Mouse (Mus musculus) ES-Bruce4 (cell line): Measurements from ENCODE around the gene Napb. TPM values are rescaled to one million over a fixed set of nuclear protein-coding genes. Genes with fewer than 3 reads are reported as not detected.
A peak's percentile ranks its signal among the peaks of the same experiment; 100 is the strongest.

ENCODE experiments used
- H3K27ac ChIP-seq: 2 replicates; pipeline ENCODE4 v1.5.1; 2012; ENCODE audit warnings: low read length, inconsistent platforms; ENCODE audit not compliant: insufficient read depth
- H3K27me3 ChIP-seq: 2 replicates; pipeline ENCODE4 v1.6.1; 2012; ENCODE audit warnings: mild to moderate bottlenecking, low read length, inconsistent platforms; ENCODE audit not compliant: control insufficient read depth, poor library complexity, insufficient read depth, severe bottlenecking
- H3K36me3 ChIP-seq: 2 replicates; pipeline ENCODE4 v1.6.1; 2012; ENCODE audit warnings: inconsistent platforms, mild to moderate bottlenecking, low read length, moderate library complexity; ENCODE audit not compliant: control insufficient read depth, poor library complexity, insufficient read depth, severe bottlenecking
- H3K4me1 ChIP-seq: one replicate; pipeline ENCODE4 v1.8.1; 2011; ENCODE audit warnings: low read length; ENCODE audit not compliant: control insufficient read depth, insufficient read depth
- H3K4me3 ChIP-seq: 2 replicates; pipeline ENCODE4 v1.5.1; 2011; ENCODE audit warnings: low read depth, mild to moderate bottlenecking, low read length
- H3K9ac ChIP-seq: 2 replicates; pipeline ENCODE4 v1.6.1; 2012; ENCODE audit warnings: low read depth, mild to moderate bottlenecking, inconsistent platforms; ENCODE audit not compliant: poor library complexity, severe bottlenecking
- H3K9me3 ChIP-seq: replicated peaks from 2 replicates; pipeline ENCODE4 v1.6.1; 2012; ENCODE audit warnings: mild to moderate bottlenecking, low read length, inconsistent platforms; ENCODE audit not compliant: control insufficient read depth, poor library complexity, insufficient read depth, severe bottlenecking
- CTCF ChIP-seq: IDR thresholded peaks from one replicate; pipeline ENCODE4 v1.8.1; 2011; ENCODE audit warnings: low read depth, low read length
- EP300 ChIP-seq: IDR thresholded peaks from 2 replicates; pipeline ENCODE4 v1.6.1; 2011; ENCODE audit warnings: low read depth, low read length; ENCODE audit not compliant: insufficient read depth
- POLR2A ChIP-seq: IDR thresholded peaks from one replicate; pipeline ENCODE4 v1.8.1; 2011; ENCODE audit warnings: low read length; ENCODE audit not compliant: insufficient read depth
- polyA plus RNA-seq: library from polyadenylated mRNA; stranded (reverse); fragments of >200 nt; gene quantifications from 2 replicates; pipeline ENCODE4 v1.2.4, GENCODE M21; 2011; ENCODE audit warnings: low read depth; ENCODE audit not compliant: missing spikeins, insufficient read depth, insufficient read length

Napb gene
- polyA plus RNA-seq, 1 experiment = 4.3 TPM

- TF ChIP-seq CTCF (no peak), EP300 (no peak), POLR2A (peak; percentile 52)
- peak within 1 kb of the TSS; percentile 98 for H3K4me3 ChIP-seq
- no peaks in the 10 kb centered on the region for H3K27me3 ChIP-seq
- H3K9ac ChIP-seq = peak within 1 kb of the TSS; percentile 86
- no peak within 1 kb of the TSS for H3K27ac ChIP-seq
- H3K9me3 ChIP-seq = no peaks in the 10 kb centered on the region
- no peaks in the 10 kb centered on the region for H3K4me1 ChIP-seq
- peaks cover 22% of the 10 kb centered on the region for H3K36me3 ChIP-seq
Measured at GRCm38 (mm10) chr2:148672199-148673096, 59.8 kb downstream of the Napb start, which contains the start of gene Nxt1. TSS of gene Nxt1 (plus strand) at chr2:148672601.

GRCm38 (mm10) chr2:148663458-148663857 is 68.8 kb downstream of the Napb start:
- H3K27me3 ChIP-seq = no peaks in the 10 kb centered on the region; the same call in 1 of the 2 replicates
- H3K4me3 ChIP-seq = no peak overlapping the region
- H3K4me1 ChIP-seq = no peaks in the 10 kb centered on the region
- H3K9me3 ChIP-seq = no peaks in the 10 kb centered on the region
- TF ChIP-seq CTCF (no peak), EP300 (no peak), POLR2A (no peak)
- no peaks in the 10 kb centered on the region for H3K36me3 ChIP-seq
- no peak overlapping the region for H3K27ac ChIP-seq
- no peak overlapping the region for H3K9ac ChIP-seq

GRCm38 (mm10) chr2:148654961-148655360 is 77.3 kb downstream of the Napb start:
- H3K9me3 ChIP-seq = no peaks in the 10 kb centered on the region
- no peaks in the 10 kb centered on the region for H3K27me3 ChIP-seq
- TF ChIP-seq EP300 (no peak), CTCF (peak; percentile 55)
- no peak overlapping the region for H3K4me3 ChIP-seq
- no peaks in the 10 kb centered on the region for H3K36me3 ChIP-seq
- no peak overlapping the region for H3K9ac ChIP-seq
- no peaks in the 10 kb centered on the region for H3K4me1 ChIP-seq
- H3K27ac ChIP-seq = no peak overlapping the region

- no peaks in the 10 kb centered on the region for H3K4me1 ChIP-seq
- no peaks in the 10 kb centered on the region for H3K9me3 ChIP-seq
- H3K9ac ChIP-seq = no peak overlapping the region
- H3K36me3 ChIP-seq = no peaks in the 10 kb centered on the region
- no peaks in the 10 kb centered on the region for H3K27me3 ChIP-seq
- TF ChIP-seq CTCF = no peak
- TF ChIP-seq EP300 = no peak
- no peak for TF ChIP-seq POLR2A
- no peak overlapping the region for H3K27ac ChIP-seq
- H3K4me3 ChIP-seq = no peak overlapping the region
Measured at GRCm38 (mm10) chr2:148650587-148651357, 81.5 kb downstream of the Napb start.

DNA sequence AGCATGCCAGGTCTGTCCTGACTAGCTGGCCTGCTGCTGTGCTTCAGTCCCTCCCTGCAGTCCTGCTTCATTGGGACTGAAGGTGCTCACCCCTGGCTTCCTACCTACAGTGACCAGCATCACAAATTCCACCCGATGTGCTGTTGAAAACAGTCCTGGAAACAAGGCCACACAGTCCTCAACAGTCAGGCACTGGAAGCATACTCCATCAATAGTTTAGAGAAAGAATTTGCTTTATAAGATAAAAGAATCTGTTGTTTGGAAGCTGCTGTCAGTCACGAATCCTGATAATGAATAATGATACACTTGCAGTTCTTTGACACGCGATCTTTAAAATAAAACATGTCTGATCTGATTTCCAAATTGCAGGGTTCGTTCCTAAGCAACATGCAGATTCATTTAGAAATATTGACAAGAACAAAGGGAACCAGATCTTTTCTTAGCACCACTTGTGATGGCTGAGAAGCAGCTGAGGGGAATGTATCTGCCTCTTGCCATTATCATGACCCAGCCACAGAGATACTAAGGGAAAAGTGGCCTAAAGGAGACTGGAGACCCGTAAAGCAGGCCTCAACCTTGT is 87.8 kb downstream of the Napb start:
- no peak overlapping the region for H3K9ac ChIP-seq
- H3K27me3 ChIP-seq = no peaks in the 10 kb centered on the region
- TF ChIP-seq POLR2A (no peak), EP300 (no peak)
- H3K4me3 ChIP-seq = no peak overlapping the region
- no peaks in the 10 kb centered on the region for H3K36me3 ChIP-seq
- H3K4me1 ChIP-seq = no peaks in the 10 kb centered on the region
- H3K27ac ChIP-seq = no peak overlapping the region
- no peaks in the 10 kb centered on the region for H3K9me3 ChIP-seq

Other genes starting within 250 kb of the Napb start
- 40.2 and 48.0 TPM in 2 replicates for gene Nxt1, start 59.9 kb downstream of the Napb start, polyA plus RNA-seq
- 24.1 and 24.8 TPM in 2 replicates for gene Gzf1, start 51.4 kb downstream of the Napb start, polyA plus RNA-seq
- gene Cstl1, start 17.9 kb upstream of the Napb start, polyA plus RNA-seq = not detected in 2 replicates
- not detected in 2 replicates for gene Cst11, start 39.0 kb upstream of the Napb start, polyA plus RNA-seq
- gene 8030411F24Rik, start 49.5 kb upstream of the Napb start, polyA plus RNA-seq = not detected in 2 replicates
- gene Cst12, start 56.9 kb upstream of the Napb start, polyA plus RNA-seq = not detected in 2 replicates
- not detected in 2 replicates for gene Cst8, start 66.3 kb upstream of the Napb start, polyA plus RNA-seq
- gene Cst13, start 87.6 kb upstream of the Napb start, polyA plus RNA-seq = not detected in 2 replicates
- gene Cst9, start 102.7 kb upstream of the Napb start, polyA plus RNA-seq = not detected in 2 replicates
- not detected in 2 replicates for gene 9230104L09Rik, start 132.6 kb upstream of the Napb start, polyA plus RNA-seq
- 299 and 318 TPM in 2 replicates for gene Cst3, start 143.2 kb upstream of the Napb start, polyA plus RNA-seq